Comparison of ENCODE assay signal across 12 mouse cellular contexts in the genomic region with DNA sequence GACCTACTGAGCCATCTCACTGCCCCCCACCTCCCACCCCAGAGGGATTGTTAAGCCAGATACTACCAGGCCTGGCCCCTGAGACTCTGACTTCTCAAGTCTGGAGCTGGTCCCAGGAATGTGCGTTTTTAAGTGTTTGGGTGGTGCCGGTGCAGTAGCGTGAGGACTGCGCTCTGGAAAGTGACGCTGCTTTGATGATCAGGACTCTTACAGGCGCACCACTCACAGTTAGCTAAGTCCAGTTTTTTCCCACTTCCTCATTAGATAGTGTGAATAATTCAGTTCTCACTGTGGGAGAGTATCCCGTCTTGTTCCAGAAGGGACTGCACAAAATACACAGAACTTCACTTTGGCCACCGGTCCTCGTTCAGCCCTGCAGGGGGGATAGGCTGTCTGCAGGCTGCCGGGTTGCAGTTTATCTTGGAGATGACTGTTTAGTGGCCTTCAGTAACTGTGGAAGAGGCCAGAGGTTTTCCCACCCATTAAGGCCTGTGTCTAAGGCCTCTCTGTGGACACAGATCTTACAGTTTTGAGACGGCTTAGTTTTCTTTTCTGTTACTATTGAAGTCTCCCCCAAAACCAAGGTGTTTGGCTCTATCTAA.
DNase-seq lines count a peak whose midpoint lies in the region; ATAC-seq lines count a peak whose summit lies in the region.
"Had no signal": no experiment of that assay in that cellular context is flagged by ENCODE, and none has a peak within 500 bp of the region (broad histone marks: within the 10 kb centered on the region; RNA-seq: fewer than 3 reads in every experiment).

No protein-coding gene starts in this region.

- H3K27ac ChIP-seq in heart, embryonic 12.5 days (ENCODE audit: poor library complexity, severe bottlenecking), result peak overlapping the region; percentile 82
- H3K27ac ChIP-seq in lung, embryonic 16.5 days (ENCODE audit: low read length), result peak overlapping the region; percentile 65
- H3K27ac ChIP-seq: embryonic facial prominence, embryonic 15.5 days; hindbrain, embryonic 15.5 days had no signal

- peak overlapping the region; percentile 2; the same call in 1 of the 2 replicates for H3K4me3 ChIP-seq in heart, embryonic 12.5 days
- H3K4me3 ChIP-seq in lung, embryonic 16.5 days (ENCODE audit: low read length), result no peak overlapping the region
- H3K4me3 ChIP-seq: embryonic facial prominence, embryonic 15.5 days; hindbrain, embryonic 15.5 days; myocyte had no signal

- H3K36me3 ChIP-seq in heart, embryonic 12.5 days, result peaks cover 29% of the 10 kb centered on the region
- H3K36me3 ChIP-seq in lung, embryonic 16.5 days (ENCODE audit: control insufficient read depth, insufficient read depth, low read length), result peaks cover 9% of the 10 kb centered on the region; the same call in 1 of the 2 replicates

- peak overlapping the region; percentile 55 for H3K4me2 ChIP-seq in heart, embryonic 12.5 days
- H3K4me2 ChIP-seq in lung, embryonic 16.5 days (ENCODE audit: low read depth, low read length), result peak overlapping the region; percentile 21; the same call in 1 of the 2 replicates
- H3K4me2 ChIP-seq: embryonic facial prominence, embryonic 15.5 days; hindbrain, embryonic 15.5 days had no signal

- 12% methylated on average over 11 of the region's 11 CpGs for WGBS in heart, embryonic 12.5 days
- WGBS in lung, embryonic 16.5 days, result 25% methylated on average over 11 of the region's 11 CpGs

- H3K4me1 ChIP-seq in heart, embryonic 12.5 days (replicated peaks), result peaks cover 61% of the 10 kb centered on the region
- H3K4me1 ChIP-seq in lung, embryonic 16.5 days (replicated peaks; ENCODE audit: control insufficient read depth, insufficient read depth, low read length), result peaks cover 35% of the 10 kb centered on the region

- peak overlapping the region; percentile 54; the same call in 1 of the 2 replicates for H3K9ac ChIP-seq in heart, embryonic 12.5 days
- 0 out of 2 replicates have a peak overlapping the region, but pooled peaks have one; percentile 3 for H3K9ac ChIP-seq in lung, embryonic 16.5 days (ENCODE audit: low read length)
- H3K9ac ChIP-seq: embryonic facial prominence, embryonic 15.5 days; hindbrain, embryonic 15.5 days had no signal

- H3K27me3 ChIP-seq in heart, embryonic 12.5 days (replicated peaks), result no peaks in the 10 kb centered on the region
- no peaks in the 10 kb centered on the region for H3K27me3 ChIP-seq in lung, embryonic 16.5 days (ENCODE audit: control insufficient read depth, insufficient read depth, low read depth, low read length)
- H3K27me3 ChIP-seq: embryonic facial prominence, embryonic 15.5 days; hindbrain, embryonic 15.5 days had no signal

- DNase-seq in heart, adult 8-10 months (ENCODE audit: low spot score), result no peak
- peak; percentile 31 for DNase-seq in ES-CJ7 (ENCODE audit: low read depth, low spot score)
- DNase-seq in adrenal gland, postnatal 25 days, result peak; percentile 10
- DNase-seq in cerebellum, adult 9-11 months, result no peak
- no peak for DNase-seq in frontal cortex, adult 2 months (ENCODE audit: extremely low spot score in 1 of 2, low spot score in 1 of 2)
- DNase-seq: cerebellum, adult 18-20 months; right cerebral cortex, adult 18-20 months had no signal

- ATAC-seq in heart, embryonic 12.5 days (ENCODE audit: insufficient number of reproducible peaks, low FRiP score), result 0 out of 2 replicates have a peak, but pooled peaks have one; percentile 37
- peak; percentile 55 for ATAC-seq in lung, embryonic 16.5 days (ENCODE audit: low read depth)

- H3K9me3 ChIP-seq in heart, embryonic 12.5 days (replicated peaks), result 0 out of 2 replicates have a peak, but pooled peaks cover 3% of the 10 kb centered on the region
- no peaks in the 10 kb centered on the region for H3K9me3 ChIP-seq in lung, embryonic 16.5 days (ENCODE audit: control insufficient read depth, low read length)
- H3K9me3 ChIP-seq: embryonic facial prominence, embryonic 15.5 days had no signal

Comparison
In these comparisons a context has a peak if more than half of its experiments do, and no peak if none do; other contexts are left out.
1. DNase-seq: peak in ES-CJ7 (single experiment) and adrenal gland, postnatal 25 days (single experiment); none in heart, adult 8-10 months (single experiment), cerebellum, adult 9-11 months (single experiment) and frontal cortex, adult 2 months (0 of 2).